Mouse (Mus musculus) bone marrow, adult 2 months (tissue): ENCODE measurements around the gene Iba57. TPM values are rescaled to one million over a fixed set of nuclear protein-coding genes. Genes with fewer than 3 reads are reported as not detected.
"Not testable (repeated sequence)": the region's sequence is repeated elsewhere in the genome, so short reads cannot be mapped to it uniquely, and the experiment has no call there.

ENCODE experiments used
- H3K27ac ChIP-seq: fragments of 200-500 bp; 2 replicates; pipeline ENCODE4 v1.5.1; 2012; ENCODE audit warnings: low read depth, mild to moderate bottlenecking, control low read depth, inconsistent platforms, low read length; ENCODE audit not compliant: control insufficient read depth, poor library complexity, insufficient read depth
- H3K4me1 ChIP-seq: fragments of 200-500 bp; 2 replicates; pipeline ENCODE4 v1.6.1; 2011; ENCODE audit warnings: low read length; ENCODE audit not compliant: control insufficient read depth, insufficient read depth
- H3K4me3 ChIP-seq: fragments of 200-500 bp; replicated peaks from 2 replicates; pipeline ENCODE3; 2011; ENCODE audit warnings: mild to moderate bottlenecking, low read depth, low read length, control low read depth; ENCODE audit not compliant: control insufficient read depth
- CTCF ChIP-seq: fragments of 200-500 bp; IDR thresholded peaks from 2 replicates; pipeline ENCODE4 v1.5.1; 2011; ENCODE audit warnings: low read length, control low read depth; ENCODE audit not compliant: control insufficient read depth, insufficient read depth
- POLR2A ChIP-seq: fragments of 200-500 bp; IDR thresholded peaks from 2 replicates; pipeline ENCODE4 v1.6.1; 2011; ENCODE audit warnings: low read depth, mild to moderate bottlenecking, control low read depth, low read length, borderline replicate concordance; ENCODE audit not compliant: control insufficient read depth
- WGBS: fragments of 180-500 bp; shearing (Covaris S2); methylation state at CpG from one replicate; pipeline ENCODE4 v1.1.7; 2018; 5-methylcytosine and 5-hydroxymethylcytosine counted together
- polyA plus RNA-seq: library from polyadenylated mRNA; stranded (reverse); fragments of >200 nt; gene quantifications from 2 replicates; pipeline ENCODE4 v1.2.4, GENCODE M21; 2011; ENCODE audit warnings: low replicate concordance; ENCODE audit not compliant: missing spikeins, insufficient read depth, insufficient read length

Iba57 gene
- 15.9 and 19.4 TPM in 2 replicates for polyA plus RNA-seq

- Histone ChIP-seq H3K27ac (peak within 1 kb of the TSS; percentile 99), H3K4me3 (peak within 1 kb of the TSS; percentile 86), H3K4me1 (no peaks in the 10 kb centered on the region; the same call in 1 of the 2 replicates)
- WGBS = 2% methylated on average over 68 of the region's 68 CpGs
- peak; percentile 89 for TF ChIP-seq POLR2A
- no peak for TF ChIP-seq CTCF
Observed at GRCm38 (mm10) chr11:59163255-59164236, at the start of gene Iba57. Iba57 (minus strand) TSS chr11:59163739.

GRCm38 (mm10) chr11:59212892-59213494 is 49.5 kb upstream of the Iba57 start:
- Histone ChIP-seq H3K27ac (no peak overlapping the region), H3K4me1 (peaks cover 6% of the 10 kb centered on the region), H3K4me3 (no peak overlapping the region)
- WGBS = 86% methylated on average over 12 of the region's 12 CpGs
- TF ChIP-seq POLR2A (no peak), CTCF (no peak)

GRCm38 (mm10) chr11:59212320-59212719 is 48.8 kb upstream of the Iba57 start:
- H3K4me3 ChIP-seq, H3K4me1 ChIP-seq, H3K27ac ChIP-seq: not testable (repeated sequence)
- WGBS = 11% methylated on average over 12 of the region's 12 CpGs

GRCm38 (mm10) chr11:59211561-59211960 is 48.0 kb upstream of the Iba57 start:
- H3K4me3 ChIP-seq, H3K27ac ChIP-seq, H3K4me1 ChIP-seq: not testable (repeated sequence)
- WGBS = 93% methylated on average over 9 of the region's 9 CpGs

- WGBS = 92% methylated on average over 4 of the region's 4 CpGs
- TF ChIP-seq CTCF (no peak), POLR2A (no peak)
- Histone ChIP-seq H3K4me3 (no peak overlapping the region), H3K27ac (no peak overlapping the region), H3K4me1 (peaks cover 6% of the 10 kb centered on the region; the same call in 1 of the 2 replicates)
Observed at GRCm38 (mm10) chr11:59210020-59210419, 46.5 kb upstream of the Iba57 start.

- WGBS = 77% methylated on average over 5 of the region's 5 CpGs
- TF ChIP-seq CTCF = no peak
- TF ChIP-seq POLR2A = no peak
- H3K4me1 ChIP-seq = peaks cover 6% of the 10 kb centered on the region; the same call in 1 of the 2 replicates
- H3K4me3 ChIP-seq = no peak overlapping the region
- H3K27ac ChIP-seq = no peak overlapping the region
Observed at GRCm38 (mm10) chr11:59209580-59209979, 46.0 kb upstream of the Iba57 start.

GRCm38 (mm10) chr11:59209003-59209441 is 45.5 kb upstream of the Iba57 start:
- 18% methylated on average over 18 of the region's 18 CpGs for WGBS
- Histone ChIP-seq H3K4me3 (peak overlapping the region; percentile 90), H3K4me1 (peaks cover 6% of the 10 kb centered on the region; the same call in 1 of the 2 replicates), H3K27ac (peak overlapping the region; percentile 61)
- TF ChIP-seq POLR2A (peak; percentile 37; the same call in 1 of the 2 replicates), CTCF (peak; percentile 94)

GRCm38 (mm10) chr11:59208153-59208831 is 44.8 kb upstream of the Iba57 start, which contains the start of gene 2310033P09Rik:
2310033P09Rik (plus strand) TSS chr11:59208321.
- WGBS = under 1% methylated on average over 67 of the region's 67 CpGs
- H3K27ac ChIP-seq = peak within 1 kb of the TSS; percentile 90
- peak; percentile 80 for TF ChIP-seq POLR2A
- no peak for TF ChIP-seq CTCF
- H3K4me3 ChIP-seq = peak within 1 kb of the TSS; percentile 90
- peaks cover 6% of the 10 kb centered on the region; the same call in 1 of the 2 replicates for H3K4me1 ChIP-seq
